Mouse (Mus musculus): ENCODE results near the gene Mrpl4. TPM values are rescaled to one million over a fixed set of nuclear protein-coding genes. Genes with fewer than 3 reads are reported as not detected.

The Mrpl4 gene
- polyA plus RNA-seq, 1 experiment from 2014 or later = 181 TPM

DNA sequence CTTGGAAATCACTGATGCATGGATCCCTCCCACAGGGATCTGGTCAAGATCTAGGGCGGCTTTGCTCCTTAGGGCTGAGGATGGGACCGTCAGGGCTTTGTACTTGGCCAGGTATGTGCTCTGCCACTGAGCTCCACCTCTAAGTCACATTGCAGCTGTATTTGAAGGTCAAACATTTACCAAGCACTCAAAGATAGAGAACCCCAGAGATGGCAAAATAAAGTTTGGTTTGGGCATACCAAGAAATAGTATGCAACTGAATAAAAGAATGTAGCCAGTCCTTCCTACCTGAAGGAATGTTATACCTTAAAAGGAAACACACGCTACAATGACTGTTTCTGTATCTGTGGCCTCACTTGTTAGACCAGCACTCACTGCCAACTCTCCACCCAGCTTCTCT lies 18.8 kb downstream of the Mrpl4 start:
- Histone ChIP-seq H3K9ac (ENCODE audit: low read depth, low read length) (no peak overlapping the region), H3K9me3 (ENCODE audit: control insufficient read depth, low read length) (no peaks in the 10 kb centered on the region), H3K27me3 (replicated peaks; ENCODE audit: control insufficient read depth, insufficient read depth, low read length) (no peaks in the 10 kb centered on the region; the same call in 1 of the 2 replicates), H3K4me1 (ENCODE audit: control insufficient read depth, insufficient read depth, low read length) (peaks cover 4% of the 10 kb centered on the region), H3K4me3 (ENCODE audit: low read length) (no peak overlapping the region), H3K4me2 (ENCODE audit: low read depth, low read length) (no peak overlapping the region), H3K36me3 (ENCODE audit: control insufficient read depth, insufficient read depth, low read length) (no peaks in the 10 kb centered on the region), H3K27ac (ENCODE audit: low read length) (no peak overlapping the region)
- WGBS = 84% methylated on average over 3 of the region's 3 CpGs
- no peak for ATAC-seq

DNA sequence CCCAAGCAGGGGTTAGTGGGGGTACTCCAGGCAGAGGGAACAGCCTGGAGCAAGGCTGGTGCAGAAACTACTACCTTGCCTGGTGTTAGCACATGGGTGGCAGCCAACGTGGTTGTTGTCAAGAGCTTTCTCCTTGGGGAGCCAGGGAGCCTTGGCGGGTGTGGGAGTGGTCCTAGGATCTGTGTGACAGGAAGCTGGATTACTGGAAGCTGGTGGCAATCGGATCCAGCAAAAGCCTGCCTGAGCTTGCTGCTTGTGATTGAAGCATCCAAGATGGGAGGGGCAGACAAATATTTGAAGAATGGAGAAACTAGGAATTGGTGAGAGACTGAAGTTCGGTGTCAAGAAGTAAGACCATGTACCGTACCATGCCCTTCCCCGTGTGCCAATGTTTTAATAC lies 19.8 kb downstream of the Mrpl4 start:
- no peak for ATAC-seq
- Histone ChIP-seq H3K9me3 (ENCODE audit: control insufficient read depth, low read length) (no peaks in the 10 kb centered on the region), H3K9ac (ENCODE audit: low read depth, low read length) (no peak overlapping the region), H3K4me1 (ENCODE audit: control insufficient read depth, insufficient read depth, low read length) (no peaks in the 10 kb centered on the region), H3K4me3 (ENCODE audit: low read length) (no peak overlapping the region), H3K36me3 (ENCODE audit: control insufficient read depth, insufficient read depth, low read length) (no peaks in the 10 kb centered on the region), H3K4me2 (ENCODE audit: low read depth, low read length) (no peak overlapping the region), H3K27me3 (replicated peaks; ENCODE audit: control insufficient read depth, insufficient read depth, low read length) (no peaks in the 10 kb centered on the region), H3K27ac (ENCODE audit: low read length) (no peak overlapping the region)
- WGBS = 53% methylated on average over 6 of the region's 6 CpGs

DNA sequence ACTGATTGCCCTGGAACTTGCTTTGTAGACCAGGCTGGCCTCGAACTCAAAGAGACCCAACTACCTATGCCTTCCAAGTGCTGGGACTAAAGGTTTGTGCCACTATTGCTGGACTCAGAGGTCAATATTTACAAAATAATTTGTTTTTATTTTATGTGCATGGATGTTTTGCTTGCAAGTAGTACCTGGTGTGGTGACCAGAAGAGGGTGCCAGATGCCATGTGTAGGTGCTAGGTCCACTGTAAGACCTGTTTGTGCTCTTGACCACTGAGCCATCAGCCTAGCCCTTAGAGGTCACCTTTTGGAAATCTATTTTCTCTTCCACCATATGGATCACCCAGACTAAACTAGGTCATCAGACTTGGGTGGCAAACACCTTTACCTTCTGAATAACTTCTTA lies 20.2 kb downstream of the Mrpl4 start:
- Histone ChIP-seq H3K9ac (ENCODE audit: low read depth, low read length) (no peak overlapping the region), H3K27me3 (replicated peaks; ENCODE audit: control insufficient read depth, insufficient read depth, low read length) (no peaks in the 10 kb centered on the region; the same call in none of the 2 replicates), H3K4me3 (ENCODE audit: low read length) (no peak overlapping the region), H3K27ac (ENCODE audit: low read length) (no peak overlapping the region), H3K4me1 (ENCODE audit: control insufficient read depth, insufficient read depth, low read length) (no peaks in the 10 kb centered on the region), H3K36me3 (ENCODE audit: control insufficient read depth, insufficient read depth, low read length) (no peaks in the 10 kb centered on the region), H3K9me3 (ENCODE audit: control insufficient read depth, low read length) (no peaks in the 10 kb centered on the region), H3K4me2 (ENCODE audit: low read depth, low read length) (no peak overlapping the region)
- 79% methylated on average over 1 of the region's 1 CpGs for WGBS
- no peak for ATAC-seq

DNA sequence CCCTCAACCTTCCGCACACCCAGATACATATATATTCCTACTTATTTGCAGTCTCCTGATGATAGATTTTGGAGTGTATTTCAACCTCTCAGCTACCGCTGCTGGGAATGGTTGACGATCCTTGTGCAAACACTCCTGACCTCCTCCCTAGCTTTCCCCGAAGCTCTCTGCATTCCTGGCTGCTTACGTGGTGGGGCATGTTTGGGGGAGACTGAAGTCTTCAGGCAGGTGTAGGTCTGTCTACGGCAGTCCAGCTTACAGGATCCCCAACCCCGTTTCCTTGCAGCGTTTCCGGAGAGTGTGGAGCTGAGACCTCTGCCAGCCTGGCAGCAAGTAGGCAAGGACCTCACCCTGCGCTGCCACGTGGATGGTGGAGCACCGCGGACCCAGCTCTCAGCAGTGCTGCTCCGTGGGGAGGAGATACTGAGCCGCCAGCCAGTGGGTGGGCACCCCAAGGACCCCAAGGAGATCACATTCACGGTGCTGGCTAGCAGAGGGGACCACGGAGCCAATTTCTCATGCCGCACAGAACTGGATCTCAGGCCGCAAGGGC lies 22.8 kb downstream of the Mrpl4 start:
- Histone ChIP-seq H3K9me3 (ENCODE audit: control insufficient read depth, low read length) (no peaks in the 10 kb centered on the region), H3K4me1 (ENCODE audit: control insufficient read depth, insufficient read depth, low read length) (peaks cover 14% of the 10 kb centered on the region), H3K27ac (ENCODE audit: low read length) (no peak overlapping the region), H3K9ac (ENCODE audit: low read depth, low read length) (no peak overlapping the region), H3K4me2 (ENCODE audit: low read depth, low read length) (no peak overlapping the region), H3K27me3 (replicated peaks; ENCODE audit: control insufficient read depth, insufficient read depth, low read length) (peaks cover 7% of the 10 kb centered on the region), H3K4me3 (ENCODE audit: low read length) (no peak overlapping the region), H3K36me3 (ENCODE audit: control insufficient read depth, insufficient read depth, low read length) (no peaks in the 10 kb centered on the region)
- 53% methylated on average over 19 of the region's 19 CpGs for WGBS
- ATAC-seq = no peak

DNA sequence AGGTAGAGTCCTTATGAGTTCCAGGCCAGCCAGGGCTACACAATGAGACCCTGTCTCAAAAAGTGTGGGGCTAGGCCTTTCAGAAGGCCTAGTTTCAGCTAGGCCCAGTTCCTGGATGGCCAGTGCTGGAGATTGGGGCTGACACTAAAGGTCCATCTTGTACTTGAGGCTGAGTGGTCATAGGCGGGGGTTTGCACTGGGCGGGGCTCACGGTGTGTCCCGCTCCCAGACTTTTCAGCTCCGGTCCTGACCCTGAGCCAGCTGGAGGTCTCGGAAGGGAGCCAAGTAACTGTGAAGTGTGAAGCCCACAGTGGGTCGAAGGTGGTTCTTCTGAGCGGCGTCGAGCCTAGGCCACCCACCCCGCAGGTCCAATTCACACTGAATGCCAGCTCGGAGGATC lies 24.3 kb downstream of the Mrpl4 start:
- 76% methylated on average over 12 of the region's 12 CpGs for WGBS
- H3K4me3 ChIP-seq (ENCODE audit: low read length) = no peak overlapping the region
- H3K27me3 ChIP-seq (replicated peaks; ENCODE audit: control insufficient read depth, insufficient read depth, low read length) = peaks cover 11% of the 10 kb centered on the region
- no peak overlapping the region for H3K27ac ChIP-seq (ENCODE audit: low read length)
- no peaks in the 10 kb centered on the region for H3K9me3 ChIP-seq (ENCODE audit: control insufficient read depth, low read length)
- peaks cover 27% of the 10 kb centered on the region for H3K4me1 ChIP-seq (ENCODE audit: control insufficient read depth, insufficient read depth, low read length)
- ATAC-seq = no peak
- H3K36me3 ChIP-seq (ENCODE audit: control insufficient read depth, insufficient read depth, low read length) = no peaks in the 10 kb centered on the region
- no peak overlapping the region for H3K9ac ChIP-seq (ENCODE audit: low read depth, low read length)
- no peak overlapping the region for H3K4me2 ChIP-seq (ENCODE audit: low read depth, low read length)

DNA sequence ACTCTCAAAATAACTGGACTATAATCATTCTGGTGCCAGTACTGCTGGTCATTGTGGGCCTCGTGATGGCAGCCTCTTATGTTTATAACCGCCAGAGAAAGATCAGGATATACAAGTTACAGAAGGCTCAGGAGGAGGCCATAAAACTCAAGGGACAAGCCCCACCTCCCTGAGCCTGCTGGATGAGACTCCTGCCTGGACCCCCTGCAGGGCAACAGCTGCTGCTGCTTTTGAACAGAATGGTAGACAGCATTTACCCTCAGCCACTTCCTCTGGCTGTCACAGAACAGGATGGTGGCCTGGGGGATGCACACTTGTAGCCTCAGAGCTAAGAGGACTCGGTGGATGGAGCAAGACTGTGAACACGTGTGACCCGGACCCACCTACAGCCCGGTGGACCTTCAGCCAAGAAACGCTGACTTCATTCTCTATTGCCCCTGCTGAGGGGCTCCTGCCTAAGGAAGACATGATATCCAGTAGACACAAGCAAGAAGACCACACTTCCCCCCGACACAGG lies 25.3 kb downstream of the Mrpl4 start:
- 61% methylated on average over 8 of the region's 8 CpGs for WGBS
- no peak overlapping the region for H3K4me2 ChIP-seq (ENCODE audit: low read depth, low read length)

DNA sequence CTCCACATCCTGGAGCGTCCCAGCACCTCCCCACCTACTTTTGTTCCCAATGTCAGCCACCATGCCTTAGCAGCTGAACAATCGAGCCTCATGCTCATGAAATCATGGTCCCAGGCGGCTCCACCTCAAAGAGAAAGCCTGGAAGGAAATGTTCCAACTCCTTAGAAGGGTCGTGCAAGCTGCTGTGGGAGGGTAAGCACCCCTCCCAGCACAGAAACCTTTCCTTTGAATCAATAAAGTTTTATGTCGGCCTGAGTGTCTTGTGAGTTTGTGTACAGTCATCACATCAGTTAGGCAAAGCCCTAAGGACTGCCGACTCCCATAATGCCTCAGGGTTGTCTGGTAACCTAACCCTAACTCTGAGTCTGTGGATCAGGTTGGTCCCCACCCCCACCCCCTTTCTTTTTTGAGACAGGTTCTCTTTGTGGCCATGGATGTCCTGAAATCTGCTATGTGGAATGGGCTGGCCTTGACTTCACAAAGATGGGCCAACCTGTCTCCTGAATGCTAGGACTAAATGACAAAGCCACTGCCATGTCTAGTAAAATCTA lies 26.1 kb downstream of the Mrpl4 start:
- WGBS = 66% methylated on average over 6 of the region's 6 CpGs
- peaks cover 42% of the 10 kb centered on the region for H3K4me1 ChIP-seq (ENCODE audit: control insufficient read depth, insufficient read depth, low read length)
- ATAC-seq = no peak
- H3K9me3 ChIP-seq (ENCODE audit: control insufficient read depth, low read length) = no peaks in the 10 kb centered on the region
- H3K4me3 ChIP-seq (ENCODE audit: low read length) = no peak overlapping the region
- no peaks in the 10 kb centered on the region for H3K36me3 ChIP-seq (ENCODE audit: control insufficient read depth, insufficient read depth, low read length)
- H3K27me3 ChIP-seq (replicated peaks; ENCODE audit: control insufficient read depth, insufficient read depth, low read length) = peaks cover 27% of the 10 kb centered on the region
- no peak overlapping the region for H3K4me2 ChIP-seq (ENCODE audit: low read depth, low read length)
- H3K9ac ChIP-seq (ENCODE audit: low read depth, low read length) = no peak overlapping the region
- no peak overlapping the region for H3K27ac ChIP-seq (ENCODE audit: low read length)

More for the DNA sequence above, 25.3 kb downstream of the Mrpl4 start:
- Histone ChIP-seq H3K9ac (ENCODE audit: low read depth, low read length) (no peak overlapping the region), H3K4me1 (ENCODE audit: control insufficient read depth, insufficient read depth, low read length) (peaks cover 37% of the 10 kb centered on the region), H3K27ac (ENCODE audit: low read length) (no peak overlapping the region), H3K9me3 (ENCODE audit: control insufficient read depth, low read length) (no peaks in the 10 kb centered on the region), H3K27me3 (replicated peaks; ENCODE audit: control insufficient read depth, insufficient read depth, low read length) (peaks cover 20% of the 10 kb centered on the region), H3K36me3 (ENCODE audit: control insufficient read depth, insufficient read depth, low read length) (no peaks in the 10 kb centered on the region), H3K4me3 (ENCODE audit: low read length) (no peak overlapping the region)
- ATAC-seq = no peak

DNA sequence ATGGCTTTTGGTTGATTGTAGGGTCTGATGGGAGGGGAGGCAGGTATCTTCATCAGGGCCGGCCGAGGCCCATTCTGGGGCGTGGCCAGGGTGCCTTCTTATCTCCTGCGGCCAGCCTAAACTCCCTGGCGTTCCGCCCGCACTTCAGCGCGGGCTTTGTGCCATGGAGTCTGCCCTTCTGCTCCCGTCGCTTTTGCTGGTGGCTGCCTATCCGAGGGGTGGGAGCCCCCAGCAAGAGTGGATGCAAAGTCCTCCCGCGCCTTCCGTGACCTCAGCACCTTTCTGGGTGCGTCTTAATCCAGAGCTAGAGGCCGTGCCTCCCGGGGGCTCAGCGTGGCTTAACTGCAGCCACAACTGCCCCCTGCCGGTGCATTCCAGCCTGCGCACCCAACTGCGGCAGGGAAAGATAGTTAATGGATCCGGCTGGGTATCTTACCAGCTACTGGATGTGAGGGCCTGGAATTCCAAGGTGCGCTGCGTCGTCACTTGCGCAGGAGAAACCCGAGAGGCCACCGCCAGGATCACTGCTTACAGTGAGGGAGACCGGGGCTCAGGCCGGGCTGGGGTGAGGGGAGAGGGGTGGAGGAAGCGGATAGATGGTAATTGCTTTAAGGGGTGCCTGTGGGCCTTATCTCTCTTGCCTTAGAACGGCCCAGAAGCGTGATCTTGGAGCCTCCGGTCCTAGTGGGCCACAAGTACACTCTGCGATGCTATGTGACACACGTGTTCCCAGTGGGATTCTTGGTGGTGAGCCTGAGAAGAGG lies 26.9 kb downstream of the Mrpl4 start, which contains the start of gene Icam4:
Gene Icam4 (plus strand): TSS at position 83 of the 764 bp plus-strand sequence.
- no peak within 1 kb of the TSS for H3K27ac ChIP-seq (ENCODE audit: low read length)
- no peaks in the 10 kb centered on the region for H3K36me3 ChIP-seq (ENCODE audit: control insufficient read depth, insufficient read depth, low read length)
- H3K4me2 ChIP-seq (ENCODE audit: low read depth, low read length) = peak within 1 kb of the TSS; percentile 97
- peak; percentile 47 for ATAC-seq
- peak within 1 kb of the TSS; percentile 62 for H3K4me3 ChIP-seq (ENCODE audit: low read length)
- peaks cover 43% of the 10 kb centered on the region for H3K4me1 ChIP-seq (ENCODE audit: control insufficient read depth, insufficient read depth, low read length)
- H3K27me3 ChIP-seq (replicated peaks; ENCODE audit: control insufficient read depth, insufficient read depth, low read length) = peaks cover 32% of the 10 kb centered on the region
- WGBS = 2% methylated on average over 37 of the region's 37 CpGs
- peak within 1 kb of the TSS; percentile 60 for H3K9ac ChIP-seq (ENCODE audit: low read depth, low read length)
- no peaks in the 10 kb centered on the region for H3K9me3 ChIP-seq (ENCODE audit: control insufficient read depth, low read length)

DNA sequence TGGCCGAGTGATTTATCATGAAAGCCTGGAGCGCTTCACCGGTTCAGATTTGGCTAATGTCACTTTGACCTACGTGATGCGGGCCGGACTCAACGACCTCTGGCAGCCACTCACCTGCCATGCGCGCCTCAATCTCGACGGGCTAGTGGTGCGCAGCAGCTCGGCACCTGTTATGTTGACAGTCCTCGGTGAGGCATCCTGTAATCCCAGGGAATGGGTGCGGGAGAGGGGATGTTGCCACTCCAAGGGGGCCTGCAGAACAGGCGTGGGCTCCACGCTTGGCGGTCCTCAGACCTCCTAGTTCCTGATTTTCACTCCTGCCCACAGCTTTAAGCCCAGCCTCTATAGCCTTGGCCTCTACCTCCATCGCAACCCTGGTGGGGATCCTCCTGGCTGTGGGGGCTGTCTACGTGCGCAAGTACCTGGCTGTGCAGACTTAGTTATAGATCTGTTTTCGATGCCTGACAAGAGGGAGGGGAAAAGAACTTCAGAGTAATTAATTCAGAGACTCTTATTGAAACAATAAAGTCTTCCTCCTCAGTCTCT lies 27.6 kb downstream of the Mrpl4 start:
- H3K4me3 ChIP-seq (ENCODE audit: low read length) = peak overlapping the region; percentile 62
- H3K27ac ChIP-seq (ENCODE audit: low read length) = no peak overlapping the region
- no peaks in the 10 kb centered on the region for H3K36me3 ChIP-seq (ENCODE audit: control insufficient read depth, insufficient read depth, low read length)
- ATAC-seq = no peak
- 26% methylated on average over 22 of the region's 22 CpGs for WGBS
- no peaks in the 10 kb centered on the region for H3K9me3 ChIP-seq (ENCODE audit: control insufficient read depth, low read length)
- peak overlapping the region; percentile 60 for H3K9ac ChIP-seq (ENCODE audit: low read depth, low read length)
- peaks cover 38% of the 10 kb centered on the region for H3K27me3 ChIP-seq (replicated peaks; ENCODE audit: control insufficient read depth, insufficient read depth, low read length)
- peaks cover 43% of the 10 kb centered on the region for H3K4me1 ChIP-seq (ENCODE audit: control insufficient read depth, insufficient read depth, low read length)
- peak overlapping the region; percentile 97 for H3K4me2 ChIP-seq (ENCODE audit: low read depth, low read length)

Measured in intestine, embryonic 16.5 days (tissue).